In the genomic region with DNA sequence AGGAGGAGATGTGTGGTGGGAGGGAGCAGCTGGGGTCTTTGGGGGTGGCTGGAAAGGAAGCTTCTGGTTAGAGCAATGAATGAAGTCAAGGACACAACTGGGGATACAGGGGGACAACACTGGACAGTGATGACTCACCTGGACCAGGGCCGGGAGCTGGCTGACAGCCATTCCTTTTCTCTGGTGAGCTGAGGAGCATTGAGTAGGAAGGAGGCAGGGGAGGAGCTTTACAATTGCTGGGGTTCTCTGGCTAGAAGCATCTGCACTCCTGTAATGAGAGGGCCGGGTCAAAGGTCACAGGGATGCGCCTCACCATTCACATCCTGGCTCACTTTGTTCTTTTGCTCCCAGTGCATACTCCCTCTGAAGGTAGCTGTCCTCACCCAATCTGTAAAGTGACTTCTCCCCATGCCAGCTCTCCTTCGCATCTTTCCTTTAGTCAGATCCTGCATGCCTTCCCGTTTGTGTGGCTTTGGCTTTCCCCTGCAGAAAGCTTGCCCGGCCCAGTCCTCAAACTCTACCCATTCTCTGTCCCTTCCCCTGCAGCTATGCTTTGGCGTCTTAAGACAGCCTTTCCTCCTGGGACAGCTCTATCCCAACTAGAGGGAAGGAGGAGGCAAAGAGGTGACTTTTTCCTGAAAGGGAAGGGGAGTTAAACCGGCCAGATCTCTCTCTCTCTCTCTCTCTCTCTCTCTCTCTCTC, we compare ENCODE assay signal across 9 mouse cellular contexts. TPM values are rescaled to one million over a fixed set of nuclear protein-coding genes. Genes with fewer than 3 reads are reported as not detected.
A peak's percentile ranks its signal among the peaks of the same experiment; 100 is the strongest.
DNase-seq lines count a peak whose midpoint lies in the region; ATAC-seq and TF ChIP-seq lines count a peak whose summit lies in the region.
"Had no signal": no experiment of that assay in that cellular context is flagged by ENCODE, and none has a peak within 500 bp of the region (broad histone marks: within the 10 kb centered on the region; RNA-seq: fewer than 3 reads in every experiment).

No protein-coding gene starts in this region.

- DNase-seq in gastrocnemius, adult 2 months, result peak; percentile 36
- no peak for DNase-seq in gastrocnemius, postnatal 25 days
- peak; percentile 9 for DNase-seq in ES-CJ7 (ENCODE audit: low read depth, low spot score)
- DNase-seq in embryo, embryonic 11 days, result peak; percentile 16
- DNase-seq in midbrain, embryonic 11.5 days (ENCODE audit: low spot score, missing footprints), result peak; percentile 85
- no peak for DNase-seq in spleen, postnatal 10 days (ENCODE audit: low spot score in 2 of 2)

- peak overlapping the region; percentile 79 for H3K4me3 ChIP-seq in gastrocnemius, adult 2 months
- H3K4me3 ChIP-seq in hindbrain, embryonic 16.5 days (ENCODE audit: low read length), result peak overlapping the region; percentile 49
- H3K4me3 ChIP-seq in midbrain, embryonic 11.5 days (ENCODE audit: low read depth, low read length), result peak overlapping the region; percentile 45

- no peak for ATAC-seq in hindbrain, embryonic 16.5 days
- ATAC-seq in midbrain, embryonic 11.5 days (ENCODE audit: low FRiP score), result no peak
- ATAC-seq in monocyte, adult 5-6 weeks (replicated peaks; ENCODE audit: insufficient number of reproducible peaks, low FRiP score, low TSS enrichment, poor library complexity, severe bottlenecking), result no peak

- peak overlapping the region; percentile 86 for H3K4me2 ChIP-seq in hindbrain, embryonic 16.5 days (ENCODE audit: low read length)
- H3K4me2 ChIP-seq in midbrain, embryonic 11.5 days, result peak overlapping the region; percentile 73

- WGBS in hindbrain, embryonic 16.5 days, result 34% methylated on average over 8 of the region's 8 CpGs
- 47% methylated on average over 8 of the region's 8 CpGs for WGBS in midbrain, embryonic 11.5 days

- no peaks in the 10 kb centered on the region for H3K9me3 ChIP-seq in hindbrain, embryonic 16.5 days (ENCODE audit: control insufficient read depth, low read length)
- no peaks in the 10 kb centered on the region for H3K9me3 ChIP-seq in midbrain, embryonic 11.5 days (ENCODE audit: control insufficient read depth, low read length)

- TF ChIP-seq CTCF in gastrocnemius, adult 2 months (IDR thresholded peaks at IDR 0.05), result no peak

- peaks cover 8% of the 10 kb centered on the region for H3K4me1 ChIP-seq in hindbrain, embryonic 16.5 days (ENCODE audit: control insufficient read depth, insufficient read depth, low read depth, low read length)
- peaks cover 6% of the 10 kb centered on the region for H3K4me1 ChIP-seq in midbrain, embryonic 11.5 days (ENCODE audit: control insufficient read depth, insufficient read depth, low read length)

- no peak overlapping the region for H3K27ac ChIP-seq in gastrocnemius, adult 2 months
- H3K27ac ChIP-seq in hindbrain, embryonic 16.5 days (ENCODE audit: low read depth, low read length), result no peak overlapping the region
- no peak overlapping the region for H3K27ac ChIP-seq in midbrain, embryonic 11.5 days (ENCODE audit: low read depth, low read length)

- H3K27me3 ChIP-seq in hindbrain, embryonic 16.5 days (replicated peaks; ENCODE audit: control insufficient read depth, insufficient read depth, low read length), result no peaks in the 10 kb centered on the region
- no peaks in the 10 kb centered on the region for H3K27me3 ChIP-seq in midbrain, embryonic 11.5 days (ENCODE audit: control insufficient read depth, insufficient read depth, low read length)

- intact Hi-C loops in gastrocnemius, adult 2 months (cut with DNase I), result loop anchor here (5.0 kb wide), 1 partner anchor 44 kb away; a partner anchor contains a TSS

- peak overlapping the region; percentile 75 for H3K9ac ChIP-seq in hindbrain, embryonic 16.5 days (ENCODE audit: low read depth, low read length)
- H3K9ac ChIP-seq in midbrain, embryonic 11.5 days (ENCODE audit: low read length), result peak overlapping the region; percentile 87

- H3K36me3 ChIP-seq in hindbrain, embryonic 16.5 days (ENCODE audit: control insufficient read depth, insufficient read depth, low read length), result peaks cover 18% of the 10 kb centered on the region
- peaks cover 14% of the 10 kb centered on the region for H3K36me3 ChIP-seq in midbrain, embryonic 11.5 days (ENCODE audit: control insufficient read depth, insufficient read depth, low read length)

RNA-seq across cellular contexts. Expression of a gene that starts 1.1 kb away (rescaled TPM):
- 1 to 10 TPM; 1.9 to 3.2 TPM for total RNA-seq in gastrocnemius, adult 2 months (2021)
- total RNA-seq in gastrocnemius, postnatal 25 days (2021), result 1 to 10 TPM; 1.8 TPM
- 10.8 and 11.1 TPM in 2 replicates for polyA plus RNA-seq in hindbrain, embryonic 16.5 days (2015; fragmentation: Nextera tagmentation; extraction: Ambion mirVana)
- 18.7 and 20.6 TPM in 2 replicates for polyA plus RNA-seq in midbrain, embryonic 11.5 days (2014; fragmentation: Nextera tagmentation; extraction: Ambion mirVana)
- total RNA-seq in monocyte, adult 5-6 weeks (2017), result not detected in 3 replicates
- polyA plus RNA-seq: C2C12 had no signal

RNA-seq across cellular contexts. Expression of a gene that starts 29.6 kb away (rescaled TPM):
- 1 to 10 TPM; 4.4 to 5.5 TPM for total RNA-seq in gastrocnemius, adult 2 months (2021)
- 1 to 10 TPM; 4.5 to 5.4 TPM for total RNA-seq in gastrocnemius, postnatal 25 days (2021)
- 41.3 and 42.6 TPM in 2 replicates for polyA plus RNA-seq in hindbrain, embryonic 16.5 days (2015; fragmentation: Nextera tagmentation; extraction: Ambion mirVana)
- polyA plus RNA-seq in midbrain, embryonic 11.5 days (2014; fragmentation: Nextera tagmentation; extraction: Ambion mirVana), result 35.5 and 39.0 TPM in 2 replicates
- 0.11 TPM in 1 of 3 replicates, not detected in the others for total RNA-seq in monocyte, adult 5-6 weeks (2017)

RNA-seq across cellular contexts. Expression of a gene that starts 35.9 kb away (rescaled TPM):
- not detected for total RNA-seq in gastrocnemius, adult 2 months (2021)
- not detected for total RNA-seq in gastrocnemius, postnatal 25 days (2021)
- polyA plus RNA-seq in hindbrain, embryonic 16.5 days (2015; fragmentation: Nextera tagmentation; extraction: Ambion mirVana), result 0.04 TPM in 1 of 2 replicates, not detected in the other
- polyA plus RNA-seq in midbrain, embryonic 11.5 days (2014; fragmentation: Nextera tagmentation; extraction: Ambion mirVana), result not detected in 2 replicates
- total RNA-seq in monocyte, adult 5-6 weeks (2017), result 0.38 TPM in 1 of 3 replicates, not detected in the others
- polyA plus RNA-seq: C2C12 had no signal

RNA-seq across cellular contexts. Expression of a gene that starts 45.0 kb away (rescaled TPM):
- 1 to 10 TPM; 1.6 to 2.6 TPM for total RNA-seq in gastrocnemius, adult 2 months (2021)
- 1 to 10 TPM; 1.6 to 1.8 TPM for total RNA-seq in gastrocnemius, postnatal 25 days (2021)
- 1.6 and 2.1 TPM in 2 replicates for polyA plus RNA-seq in hindbrain, embryonic 16.5 days (2015; fragmentation: Nextera tagmentation; extraction: Ambion mirVana)
- polyA plus RNA-seq in midbrain, embryonic 11.5 days (2014; fragmentation: Nextera tagmentation; extraction: Ambion mirVana), result 1.3 and 1.5 TPM in 2 replicates
- total RNA-seq in monocyte, adult 5-6 weeks (2017), result not detected in 3 replicates

RNA-seq across cellular contexts. Expression of a gene that starts 45.1 kb away (rescaled TPM):
- 1 to 10 TPM; 1.9 to 2.4 TPM for total RNA-seq in gastrocnemius, adult 2 months (2021)
- total RNA-seq in gastrocnemius, postnatal 25 days (2021), result 1 to 10 TPM; 1.3 to 1.7 TPM
- polyA plus RNA-seq in hindbrain, embryonic 16.5 days (2015; fragmentation: Nextera tagmentation; extraction: Ambion mirVana), result 4.7 and 4.9 TPM in 2 replicates
- 1.5 and 1.7 TPM in 2 replicates for polyA plus RNA-seq in midbrain, embryonic 11.5 days (2014; fragmentation: Nextera tagmentation; extraction: Ambion mirVana)
- total RNA-seq in monocyte, adult 5-6 weeks (2017), result not detected in 3 replicates

Comparison
In these comparisons a context has a peak if more than half of its experiments do, and no peak if none do; other contexts are left out.
1. DNase-seq: peak in gastrocnemius, adult 2 months (single experiment), ES-CJ7 (single experiment), embryo, embryonic 11 days (single experiment) and midbrain, embryonic 11.5 days (single experiment); none in gastrocnemius, postnatal 25 days (single experiment) and spleen, postnatal 10 days (0 of 2).
2. Peak in every context shown above with its lines, with median percentiles within 50 percentile points of each other: H3K4me3 ChIP-seq.